Mouse (Mus musculus) midbrain, postnatal 0 days (tissue): Measurements from ENCODE around the gene St7. TPM values are rescaled to one million over a fixed set of nuclear protein-coding genes. Genes with fewer than 3 reads are reported as not detected.

Experiments used
- ATAC-seq: fragments of 200-750 bp; cut with Nextera tagmentation; 2 replicates; pipeline ENCODE4 v1.8.0; 2017; ENCODE audit warnings: moderate number of reproducible peaks, mild to moderate bottlenecking, moderate TSS enrichment, moderate library complexity; ENCODE audit not compliant: low FRiP score
- DNase-seq: peaks from one replicate; pipeline ENCODE4 v3.0.0-alpha.2; 2015; ENCODE audit warnings: low spot score
- H3K27ac ChIP-seq: fragments of 300-500 bp; sonication (generic); 2 replicates; pipeline ENCODE4 v1.5.1; 2014; ENCODE audit warnings: low read depth, mild to moderate bottlenecking, low read length, mixed read lengths
- H3K27me3 ChIP-seq: fragments of 300-500 bp; sonication (generic); 2 replicates; pipeline ENCODE4 v1.6.1; 2014; ENCODE audit warnings: low read length, control low read depth, mixed read lengths; ENCODE audit not compliant: insufficient read depth
- H3K36me3 ChIP-seq: fragments of 300-500 bp; sonication (generic); 2 replicates; pipeline ENCODE4 v1.6.1; 2014; ENCODE audit warnings: low read length, control low read depth, mixed read lengths; ENCODE audit not compliant: insufficient read depth
- H3K4me1 ChIP-seq: fragments of 300-500 bp; sonication (generic); 2 replicates; pipeline ENCODE4 v1.6.1; 2014; ENCODE audit warnings: mild to moderate bottlenecking, control low read depth, antibody characterized with exemption, low read length, mixed read lengths; ENCODE audit not compliant: insufficient read depth
- H3K4me2 ChIP-seq: fragments of 300-500 bp; sonication (generic); 2 replicates; pipeline ENCODE4 v1.6.1; 2014; ENCODE audit warnings: low read depth, mild to moderate bottlenecking, low read length, mixed read lengths; ENCODE audit not compliant: poor library complexity, severe bottlenecking
- H3K4me3 ChIP-seq: fragments of 300-500 bp; sonication (generic); 2 replicates; pipeline ENCODE4 v1.5.1; 2014; ENCODE audit warnings: low read depth, mild to moderate bottlenecking, low read length, moderate library complexity
- H3K9ac ChIP-seq: fragments of 300-500 bp; sonication (generic); replicated peaks from 2 replicates; pipeline ENCODE4 v1.6.1; 2014; ENCODE audit warnings: mild to moderate bottlenecking, low read length, moderate library complexity, mixed read lengths; ENCODE audit not compliant: poor library complexity, severe bottlenecking
- H3K9me3 ChIP-seq: fragments of 300-500 bp; sonication (generic); 2 replicates; pipeline ENCODE4 v1.6.1; 2016; ENCODE audit warnings: low read length, control low read depth
- CTCF ChIP-seq: IDR thresholded peaks from 2 replicates; pipeline ENCODE4 v1.5.1; 2016; ENCODE audit warnings: antibody characterized with exemption, mild to moderate bottlenecking
- WGBS: fragments of 180-500 bp; shearing (Covaris S2); extraction: QIAGEN DNeasy Blood & Tissue Kit; methylation state at CpG from one replicate; pipeline ENCODE4 v1.1.7; 2014; 5-methylcytosine and 5-hydroxymethylcytosine counted together
- polyA plus RNA-seq: library from polyadenylated mRNA; unstranded; fragments of >200 nt; fragmentation: Nextera tagmentation; extraction: Ambion mirVana; gene quantifications from 2 replicates; pipeline ENCODE4 v1.2.1, GENCODE M21; 2015
- total RNA-seq: library from RNA; depleted of rRNA; stranded (reverse); fragments of >200 nt; gene quantifications from 2 replicates; pipeline ENCODE4 v1.2.3, GENCODE M21; 2014

St7 gene
- total and polyA plus RNA-seq, 2 experiments from 2014 or later, result 39.4 to 69.5 TPM

GRCm38 (mm10) chr6:17758568-17758967 lies 65.8 kb downstream of the St7 start:
- no peaks in the 10 kb centered on the region for H3K9me3 ChIP-seq
- no peak overlapping the region for H3K4me2 ChIP-seq
- H3K27me3 ChIP-seq, result no peaks in the 10 kb centered on the region
- H3K4me1 ChIP-seq, result peaks cover 3% of the 10 kb centered on the region; the same call in 1 of the 2 replicates
- ATAC-seq, result no peak
- no peak overlapping the region for H3K9ac ChIP-seq
- H3K27ac ChIP-seq, result no peak overlapping the region
- no peak for DNase-seq
- WGBS, result 58% methylated on average over 4 of the region's 4 CpGs
- no peak for TF ChIP-seq CTCF
- no peaks in the 10 kb centered on the region for H3K36me3 ChIP-seq
- H3K4me3 ChIP-seq, result no peak overlapping the region

- no peak overlapping the region for H3K27ac ChIP-seq
- no peaks in the 10 kb centered on the region for H3K4me1 ChIP-seq
- no peak overlapping the region for H3K4me2 ChIP-seq
- no peak overlapping the region for H3K4me3 ChIP-seq
- TF ChIP-seq CTCF, result no peak
- no peaks in the 10 kb centered on the region for H3K36me3 ChIP-seq
- H3K9ac ChIP-seq, result no peak overlapping the region
- DNase-seq (no peak), ATAC-seq (no peak)
- H3K9me3 ChIP-seq, result no peaks in the 10 kb centered on the region
- 85% methylated on average over 9 of the region's 9 CpGs for WGBS
- no peaks in the 10 kb centered on the region for H3K27me3 ChIP-seq
Measured at GRCm38 (mm10) chr6:17763963-17764659, 71.4 kb downstream of the St7 start.

- DNase-seq (peak; percentile 48), ATAC-seq (no peak)
- no peaks in the 10 kb centered on the region for H3K27me3 ChIP-seq
- H3K27ac ChIP-seq, result no peak overlapping the region
- no peaks in the 10 kb centered on the region for H3K36me3 ChIP-seq
- H3K9ac ChIP-seq, result no peak overlapping the region
- H3K4me1 ChIP-seq, result no peaks in the 10 kb centered on the region
- 54% methylated on average over 2 of the region's 2 CpGs for WGBS
- H3K4me3 ChIP-seq, result no peak overlapping the region
- no peaks in the 10 kb centered on the region for H3K9me3 ChIP-seq
- no peak overlapping the region for H3K4me2 ChIP-seq
- no peak for TF ChIP-seq CTCF
Measured at GRCm38 (mm10) chr6:17764660-17764998, 71.9 kb downstream of the St7 start.

GRCm38 (mm10) chr6:17769972-17770644 lies 77.4 kb downstream of the St7 start:
- no peak overlapping the region for H3K27ac ChIP-seq
- ATAC-seq (no peak), DNase-seq (no peak)
- no peak overlapping the region for H3K4me3 ChIP-seq
- no peaks in the 10 kb centered on the region; the same call in 1 of the 2 replicates for H3K4me1 ChIP-seq
- H3K9me3 ChIP-seq, result no peaks in the 10 kb centered on the region
- H3K9ac ChIP-seq, result no peak overlapping the region
- H3K27me3 ChIP-seq, result no peaks in the 10 kb centered on the region
- H3K4me2 ChIP-seq, result 0 out of 2 replicates have a peak overlapping the region, but pooled peaks have one; percentile 15
- H3K36me3 ChIP-seq, result no peaks in the 10 kb centered on the region
- WGBS, result 71% methylated on average over 9 of the region's 9 CpGs
- no peak for TF ChIP-seq CTCF

GRCm38 (mm10) chr6:17770645-17771345 lies 78.1 kb downstream of the St7 start:
- H3K4me3 ChIP-seq, result no peak overlapping the region
- H3K36me3 ChIP-seq, result no peaks in the 10 kb centered on the region
- 21% methylated on average over 8 of the region's 8 CpGs for WGBS
- H3K4me2 ChIP-seq, result 0 out of 2 replicates have a peak overlapping the region, but pooled peaks have one; percentile 15
- no peak overlapping the region for H3K9ac ChIP-seq
- no peaks in the 10 kb centered on the region for H3K9me3 ChIP-seq
- H3K27me3 ChIP-seq, result no peaks in the 10 kb centered on the region
- ATAC-seq (no peak), DNase-seq (no peak)
- no peaks in the 10 kb centered on the region; the same call in 1 of the 2 replicates for H3K4me1 ChIP-seq
- H3K27ac ChIP-seq, result no peak overlapping the region
- TF ChIP-seq CTCF, result no peak

GRCm38 (mm10) chr6:17771456-17771855 lies 78.7 kb downstream of the St7 start:
- TF ChIP-seq CTCF, result no peak
- H3K4me1 ChIP-seq, result no peaks in the 10 kb centered on the region; the same call in 1 of the 2 replicates
- no peaks in the 10 kb centered on the region for H3K36me3 ChIP-seq
- no peak overlapping the region for H3K4me3 ChIP-seq
- no peak overlapping the region for H3K4me2 ChIP-seq
- DNase-seq (no peak), ATAC-seq (no peak)
- H3K9ac ChIP-seq, result no peak overlapping the region
- 53% methylated on average over 1 of the region's 1 CpGs for WGBS
- no peaks in the 10 kb centered on the region for H3K27me3 ChIP-seq
- H3K9me3 ChIP-seq, result no peaks in the 10 kb centered on the region
- H3K27ac ChIP-seq, result no peak overlapping the region
